In the genomic region with DNA sequence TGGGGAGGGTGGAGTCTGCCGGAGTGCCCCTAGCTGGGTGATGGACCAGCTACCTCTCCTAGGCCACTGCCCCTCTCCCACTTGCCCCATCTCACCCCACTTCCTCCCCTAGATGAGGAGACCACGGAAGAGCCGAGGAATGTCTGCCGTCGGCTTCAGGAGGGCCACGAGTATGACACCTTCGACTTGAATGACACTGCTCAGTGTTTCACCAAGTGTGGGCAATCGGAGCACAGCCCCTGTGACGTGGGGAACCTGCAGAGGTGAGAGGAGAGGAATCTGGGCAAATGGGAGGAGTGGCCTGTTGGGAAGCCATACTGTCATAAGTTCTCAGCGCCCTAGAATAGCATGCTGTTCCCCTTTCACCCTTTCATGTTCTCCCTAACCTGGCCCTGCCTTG, we compare ENCODE assay signal across 13 mouse cellular contexts. TPM values are rescaled to one million over a fixed set of nuclear protein-coding genes. Genes with fewer than 3 reads are reported as not detected.
DNase-seq lines count a peak whose midpoint lies in the region; ATAC-seq and TF ChIP-seq lines count a peak whose summit lies in the region.
"Had no signal": no experiment of that assay in that cellular context is flagged by ENCODE, and none has a peak within 500 bp of the region (broad histone marks: within the 10 kb centered on the region; RNA-seq: fewer than 3 reads in every experiment).

No protein-coding gene starts in this region.

- H3K4me3 ChIP-seq in heart, embryonic 15.5 days: 0 out of 2 replicates have a peak overlapping the region, but pooled peaks have one; percentile 26
- no peak overlapping the region for H3K4me3 ChIP-seq in midbrain, postnatal 0 days (ENCODE audit: low read depth, low read length)
- H3K4me3 ChIP-seq in midbrain, embryonic 14.5 days (replicated peaks; ENCODE audit: low read depth, low read length): no peak overlapping the region
- peak overlapping the region; percentile 18 for H3K4me3 ChIP-seq in myocyte
- H3K4me3 ChIP-seq: embryonic facial prominence, embryonic 13.5 days; hindbrain, embryonic 15.5 days had no signal

- H3K79me2 ChIP-seq in myocyte (ENCODE audit: control insufficient read depth, insufficient read depth): no peaks in the 10 kb centered on the region

- no peak for TF ChIP-seq CTCF in midbrain, postnatal 0 days (IDR thresholded peaks at IDR 0.05)

- WGBS in heart, embryonic 15.5 days: 56% methylated on average over 10 of the region's 10 CpGs
- WGBS in midbrain, postnatal 0 days: 86% methylated on average over 10 of the region's 10 CpGs
- WGBS in midbrain, embryonic 14.5 days: 89% methylated on average over 10 of the region's 10 CpGs

- no peak for ATAC-seq in heart, embryonic 15.5 days (replicated peaks; ENCODE audit: insufficient number of reproducible peaks, insufficient read depth, low FRiP score, low read depth)
- ATAC-seq in midbrain, postnatal 0 days (ENCODE audit: low FRiP score): 0 out of 2 replicates have a peak, but pooled peaks have one; percentile 18
- ATAC-seq in midbrain, embryonic 14.5 days (ENCODE audit: low FRiP score, low TSS enrichment): no peak
- peak; percentile 22 to 29 for ATAC-seq in hematopoietic stem cell, adult 5-6 weeks (replicated peaks in 1 of 2; ENCODE audit: insufficient read depth in 1 of 2, low FRiP score in 2 of 2, low TSS enrichment in 1 of 2, low read depth in 1 of 2, poor library complexity in 2 of 2, severe bottlenecking in 2 of 2)

- no peaks in the 10 kb centered on the region for H3K27me3 ChIP-seq in heart, embryonic 15.5 days
- no peaks in the 10 kb centered on the region for H3K27me3 ChIP-seq in midbrain, postnatal 0 days (ENCODE audit: insufficient read depth, low read length)
- no peaks in the 10 kb centered on the region for H3K27me3 ChIP-seq in midbrain, embryonic 14.5 days (ENCODE audit: control insufficient read depth, insufficient read depth, low read length)
- no peaks in the 10 kb centered on the region for H3K27me3 ChIP-seq in myocyte (ENCODE audit: control insufficient read depth, insufficient read depth, insufficient read length)
- H3K27me3 ChIP-seq: embryonic facial prominence, embryonic 13.5 days; hindbrain, embryonic 15.5 days had no signal

- intact Hi-C loops in heart, postnatal 36 days (cut with DNase I): no loop called here

- H3K9me3 ChIP-seq in heart, embryonic 15.5 days (replicated peaks): peaks cover 3% of the 10 kb centered on the region; the same call in 1 of the 2 replicates
- H3K9me3 ChIP-seq in midbrain, postnatal 0 days (ENCODE audit: low read length): no peaks in the 10 kb centered on the region
- no peaks in the 10 kb centered on the region for H3K9me3 ChIP-seq in midbrain, embryonic 14.5 days (ENCODE audit: control insufficient read depth, low read length)
- H3K9me3 ChIP-seq: embryonic facial prominence, embryonic 13.5 days; hindbrain, embryonic 15.5 days had no signal

- peak overlapping the region; percentile 67 for H3K27ac ChIP-seq in heart, embryonic 15.5 days
- no peak overlapping the region for H3K27ac ChIP-seq in midbrain, postnatal 0 days (ENCODE audit: low read depth, low read length)
- no peak overlapping the region for H3K27ac ChIP-seq in midbrain, embryonic 14.5 days (replicated peaks; ENCODE audit: low read depth, low read length)
- H3K27ac ChIP-seq: hindbrain, embryonic 15.5 days had no signal

- H3ac ChIP-seq in myocyte (ENCODE audit: control insufficient read depth, insufficient read length): no peak overlapping the region

- H3K9ac ChIP-seq in heart, embryonic 15.5 days: no peak overlapping the region
- no peak overlapping the region for H3K9ac ChIP-seq in midbrain, postnatal 0 days (replicated peaks; ENCODE audit: low read length, poor library complexity, severe bottlenecking)
- H3K9ac ChIP-seq in midbrain, embryonic 14.5 days (replicated peaks; ENCODE audit: low read length): no peak overlapping the region
- H3K9ac ChIP-seq: embryonic facial prominence, embryonic 13.5 days; hindbrain, embryonic 15.5 days had no signal

- H3K4me1 ChIP-seq in heart, embryonic 15.5 days (replicated peaks): peaks cover 2% of the 10 kb centered on the region; the same call in 1 of the 2 replicates
- H3K4me1 ChIP-seq in midbrain, postnatal 0 days (ENCODE audit: insufficient read depth, low read length): no peaks in the 10 kb centered on the region
- H3K4me1 ChIP-seq in midbrain, embryonic 14.5 days (ENCODE audit: control insufficient read depth, insufficient read depth, low read length): no peaks in the 10 kb centered on the region
- H3K4me1 ChIP-seq: embryonic facial prominence, embryonic 13.5 days; hindbrain, embryonic 15.5 days had no signal

- DNase-seq in heart, postnatal 36 days: no peak
- no peak for DNase-seq in midbrain, postnatal 0 days (ENCODE audit: low spot score)
- DNase-seq in midbrain, embryonic 14.5 days: no peak
- no peak for DNase-seq in layer of hippocampus, adult 8-10 months (ENCODE audit: low spot score in 2 of 2)
- DNase-seq in cerebellum, postnatal 4 days (ENCODE audit: low spot score in 2 of 2): no peak
- DNase-seq: cerebellum, adult 11-12 months; left cerebral cortex, postnatal 4 days had no signal

- 0 out of 2 replicates have a peak, but pooled peaks cover 3% of the 10 kb centered on the region for H3K36me3 ChIP-seq in heart, embryonic 15.5 days
- H3K36me3 ChIP-seq in midbrain, postnatal 0 days (ENCODE audit: insufficient read depth, low read length): no peaks in the 10 kb centered on the region
- peaks cover 5% of the 10 kb centered on the region; the same call in 1 of the 2 replicates for H3K36me3 ChIP-seq in midbrain, embryonic 14.5 days (ENCODE audit: control insufficient read depth, insufficient read depth, low read length)
- no peaks in the 10 kb centered on the region for H3K36me3 ChIP-seq in myocyte (ENCODE audit: control insufficient read depth, insufficient read depth)
- H3K36me3 ChIP-seq: embryonic facial prominence, embryonic 13.5 days; hindbrain, embryonic 15.5 days had no signal

- no peak for TF ChIP-seq POLR2A in myocyte (IDR thresholded peaks at IDR 0.05; ENCODE audit: insufficient read length, low read depth)

- H3K4me2 ChIP-seq in heart, embryonic 15.5 days: peak overlapping the region; percentile 54
- no peak overlapping the region for H3K4me2 ChIP-seq in midbrain, postnatal 0 days (ENCODE audit: low read depth, low read length, poor library complexity, severe bottlenecking)
- no peak overlapping the region for H3K4me2 ChIP-seq in midbrain, embryonic 14.5 days (ENCODE audit: low read length)
- peak overlapping the region; percentile 57 for H3K4me2 ChIP-seq in myocyte (ENCODE audit: low read depth)
- H3K4me2 ChIP-seq: embryonic facial prominence, embryonic 13.5 days; hindbrain, embryonic 15.5 days had no signal

TF ChIP-seq in myocyte, 11 proteins besides CTCF, POLR2A, EP300 and RAD21:
- TF ChIP-seq MYOD1 (IDR thresholded peaks at IDR 0.05; ENCODE audit: control insufficient read depth in 1 of 3, insufficient read length in 2 of 3, low read depth in 2 of 3) (no peak), E2F4 (IDR thresholded peaks at IDR 0.05; ENCODE audit: insufficient read depth) (no peak), TCF3 (IDR thresholded peaks at IDR 0.05; ENCODE audit: insufficient read length, low read depth) (no peak), REST (IDR thresholded peaks at IDR 0.05; ENCODE audit: insufficient read depth, insufficient read length) (no peak), POLR2AphosphoS2 (IDR thresholded peaks at IDR 0.05; ENCODE audit: insufficient read length, low read depth) (no peak), TCF12 (IDR thresholded peaks at IDR 0.05; ENCODE audit: insufficient read depth, poor library complexity, severe bottlenecking) (no peak), MAX (IDR thresholded peaks at IDR 0.05; ENCODE audit: low read depth) (no peak), MYOG (IDR thresholded peaks at IDR 0.05; ENCODE audit: control insufficient read depth in 1 of 3, insufficient read depth in 1 of 3, insufficient read length in 2 of 3, low read depth in 2 of 3) (no peak), CEBPB (IDR thresholded peaks at IDR 0.05; ENCODE audit: insufficient read depth, poor library complexity, severe bottlenecking) (no peak), SRF (IDR thresholded peaks at IDR 0.05; ENCODE audit: control insufficient read depth, insufficient read length, low read depth) (no peak), USF1 (IDR thresholded peaks at IDR 0.05; ENCODE audit: low read depth) (no peak)

RNA-seq across cellular contexts. Expression of a gene that starts 3.3 kb away (rescaled TPM):
- polyA plus RNA-seq in heart, embryonic 15.5 days (2015; fragmentation: Nextera tagmentation; extraction: Ambion mirVana): 2.6 and 5.2 TPM in 2 replicates
- total RNA-seq in heart, postnatal 36 days (2021): 1 to 10 TPM; 1.9 to 2.1 TPM
- total RNA-seq in midbrain, postnatal 0 days (2014; rRNA removed): 1.5 and 1.7 TPM in 2 replicates
- polyA plus RNA-seq in midbrain, postnatal 0 days (2015; fragmentation: Nextera tagmentation; extraction: Ambion mirVana): 0.59 and 0.88 TPM in 2 replicates
- 0.24 and 1.3 TPM in 2 replicates for polyA plus RNA-seq in midbrain, embryonic 14.5 days (2014; fragmentation: Nextera tagmentation; extraction: Ambion mirVana)
- total RNA-seq in hematopoietic stem cell, adult 5-6 weeks (2017): 114 and 161 TPM in 2 replicates
- polyA plus RNA-seq in myocyte (2012; fragmentation: generic; extraction: Trizol): 9.1 TPM
- total RNA-seq in layer of hippocampus, adult 8-10 months (2022): under 1 TPM in 3 of 4 experiments, not detected in 1; 0.20 to 0.47 (median 0.27) TPM

RNA-seq across cellular contexts. Expression of a gene that starts 34.1 kb away (rescaled TPM):
- 0.04 and 0.47 TPM in 2 replicates for polyA plus RNA-seq in heart, embryonic 15.5 days (2015; fragmentation: Nextera tagmentation; extraction: Ambion mirVana)
- total RNA-seq in heart, postnatal 36 days (2021): not detected
- total RNA-seq in midbrain, postnatal 0 days (2014; rRNA removed): 4.4 and 9.8 TPM in 2 replicates
- 2.8 and 3.6 TPM in 2 replicates for polyA plus RNA-seq in midbrain, postnatal 0 days (2015; fragmentation: Nextera tagmentation; extraction: Ambion mirVana)
- 1.2 TPM in 2 replicates for polyA plus RNA-seq in midbrain, embryonic 14.5 days (2014; fragmentation: Nextera tagmentation; extraction: Ambion mirVana)
- 5.6 and 10.2 TPM in 2 replicates for total RNA-seq in hematopoietic stem cell, adult 5-6 weeks (2017)
- polyA plus RNA-seq in myocyte (2012; fragmentation: generic; extraction: Trizol): 0.02 TPM
- 1 to 10 TPM; 1.7 to 3.6 (median 1.8) TPM for total RNA-seq in layer of hippocampus, adult 8-10 months (2022)
- polyA plus RNA-seq: large intestine, adult 2 months had no signal

RNA-seq across cellular contexts. Expression of a gene that starts 46.3 kb away (rescaled TPM):
- polyA plus RNA-seq in heart, embryonic 15.5 days (2015; fragmentation: Nextera tagmentation; extraction: Ambion mirVana): 4.6 and 21.3 TPM in 2 replicates
- total RNA-seq in heart, postnatal 36 days (2021): 10 to 100 TPM; 42.5 to 62.0 TPM
- total RNA-seq in midbrain, postnatal 0 days (2014; rRNA removed): 218 and 247 TPM in 2 replicates
- polyA plus RNA-seq in midbrain, postnatal 0 days (2015; fragmentation: Nextera tagmentation; extraction: Ambion mirVana): 114 and 125 TPM in 2 replicates
- 112 and 165 TPM in 2 replicates for polyA plus RNA-seq in midbrain, embryonic 14.5 days (2014; fragmentation: Nextera tagmentation; extraction: Ambion mirVana)
- 565 and 601 TPM in 2 replicates for total RNA-seq in hematopoietic stem cell, adult 5-6 weeks (2017)
- polyA plus RNA-seq in myocyte (2012; fragmentation: generic; extraction: Trizol): 12.4 TPM
- total RNA-seq in layer of hippocampus, adult 8-10 months (2022): 10 to 100 TPM; 81.5 to 97.4 (median 90.2) TPM

Comparison
In these comparisons a context has a peak if more than half of its experiments do, and no peak if none do; other contexts are left out.
1. ATAC-seq: peak in midbrain, postnatal 0 days (single experiment) and hematopoietic stem cell, adult 5-6 weeks (2 of 2); none in heart, embryonic 15.5 days (single experiment) and midbrain, embryonic 14.5 days (single experiment).
2. H3K4me2 ChIP-seq: peak in heart, embryonic 15.5 days (single experiment) and myocyte (single experiment); none in midbrain, postnatal 0 days (single experiment) and midbrain, embryonic 14.5 days (single experiment).
3. H3K4me3 ChIP-seq: peak in heart, embryonic 15.5 days (single experiment) and myocyte (single experiment); none in midbrain, postnatal 0 days (single experiment) and midbrain, embryonic 14.5 days (single experiment).
4. RNA of a gene that starts 3.3 kb away (total RNA-seq): 114 to 161 TPM in hematopoietic stem cell, adult 5-6 weeks; 1.9 to 2.1 TPM in heart, postnatal 36 days, 1.5 to 1.7 TPM in midbrain, postnatal 0 days and 0.20 to 0.47 TPM in layer of hippocampus, adult 8-10 months; every median in the first group is over 10 times any median in the second.